Mouse (Mus musculus) myocyte (in vitro differentiated cells): Measurements from ENCODE around the gene Ptcd1.
A peak's percentile ranks its signal among the peaks of the same experiment; 100 is the strongest.

Source experiments
- CEBPB ChIP-seq: IDR thresholded peaks from 2 replicates; pipeline ENCODE4 v1.6.1; 2011; ENCODE audit warnings: mild to moderate bottlenecking, moderate library complexity; ENCODE audit not compliant: poor library complexity, insufficient read depth, severe bottlenecking
- E2F4 ChIP-seq: IDR thresholded peaks from one replicate; pipeline ENCODE4 v1.6.1; 2011; ENCODE audit warnings: mild to moderate bottlenecking, control low read depth, moderate library complexity; ENCODE audit not compliant: insufficient read depth
- MAX ChIP-seq: IDR thresholded peaks from one replicate; pipeline ENCODE4 v1.6.1; 2011; ENCODE audit warnings: low read depth, mild to moderate bottlenecking, control low read depth
- POLR2A ChIP-seq: IDR thresholded peaks from one replicate; pipeline ENCODE4 v1.6.1; 2011; ENCODE audit warnings: low read depth, mild to moderate bottlenecking, control low read depth, moderate library complexity; ENCODE audit not compliant: insufficient read length
- POLR2AphosphoS2 ChIP-seq: IDR thresholded peaks from one replicate; pipeline ENCODE4 v1.6.1; 2011; ENCODE audit warnings: low read depth, control low read depth; ENCODE audit not compliant: insufficient read length
- TCF12 ChIP-seq: IDR thresholded peaks from one replicate; pipeline ENCODE4 v1.6.1; 2011; ENCODE audit warnings: mild to moderate bottlenecking, control low read depth; ENCODE audit not compliant: poor library complexity, insufficient read depth, severe bottlenecking
- USF1 ChIP-seq: IDR thresholded peaks from one replicate; pipeline ENCODE4 v1.6.1; 2011; ENCODE audit warnings: low read depth, mild to moderate bottlenecking, control low read depth, moderate library complexity

DNA sequence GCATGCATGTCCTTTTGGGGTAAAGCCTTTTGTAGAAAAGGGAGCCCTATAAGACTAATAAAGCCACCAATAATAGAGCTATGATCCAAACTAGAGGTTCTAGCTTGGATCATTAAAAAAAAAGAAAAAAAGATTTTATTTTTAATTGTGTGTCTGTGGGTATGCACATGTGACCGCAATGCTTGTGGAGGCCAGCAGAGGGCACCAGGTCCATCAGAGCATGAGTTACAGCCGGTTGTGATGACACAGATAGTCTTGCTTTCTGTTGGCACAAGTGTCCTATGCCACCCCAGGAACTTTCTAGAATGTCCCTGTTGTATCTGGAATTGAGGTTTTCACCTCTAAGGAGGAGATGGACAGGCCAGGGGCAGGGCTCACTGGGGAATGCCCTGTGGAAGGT is 47.5 kb downstream of the Ptcd1 start:
- TF ChIP-seq POLR2A (no peak), POLR2AphosphoS2 (no peak), TCF12 (no peak), E2F4 (no peak), CEBPB (no peak), USF1 (peak; percentile 28), MAX (no peak)
